Mouse (Mus musculus) T-helper 1 cell (primary cell): ENCODE results near the gene Zc3hc1.

ENCODE experiments used
- in situ Hi-C: fragments of 300-600 bp; cut with MboI, MseI; formaldehyde crosslinking; loops from one replicate; pipeline ENCODE4 v1.15.1; 2025; ENCODE audit warnings: high pct_unique_total_duplicates

Zc3hc1 gene

DNA sequence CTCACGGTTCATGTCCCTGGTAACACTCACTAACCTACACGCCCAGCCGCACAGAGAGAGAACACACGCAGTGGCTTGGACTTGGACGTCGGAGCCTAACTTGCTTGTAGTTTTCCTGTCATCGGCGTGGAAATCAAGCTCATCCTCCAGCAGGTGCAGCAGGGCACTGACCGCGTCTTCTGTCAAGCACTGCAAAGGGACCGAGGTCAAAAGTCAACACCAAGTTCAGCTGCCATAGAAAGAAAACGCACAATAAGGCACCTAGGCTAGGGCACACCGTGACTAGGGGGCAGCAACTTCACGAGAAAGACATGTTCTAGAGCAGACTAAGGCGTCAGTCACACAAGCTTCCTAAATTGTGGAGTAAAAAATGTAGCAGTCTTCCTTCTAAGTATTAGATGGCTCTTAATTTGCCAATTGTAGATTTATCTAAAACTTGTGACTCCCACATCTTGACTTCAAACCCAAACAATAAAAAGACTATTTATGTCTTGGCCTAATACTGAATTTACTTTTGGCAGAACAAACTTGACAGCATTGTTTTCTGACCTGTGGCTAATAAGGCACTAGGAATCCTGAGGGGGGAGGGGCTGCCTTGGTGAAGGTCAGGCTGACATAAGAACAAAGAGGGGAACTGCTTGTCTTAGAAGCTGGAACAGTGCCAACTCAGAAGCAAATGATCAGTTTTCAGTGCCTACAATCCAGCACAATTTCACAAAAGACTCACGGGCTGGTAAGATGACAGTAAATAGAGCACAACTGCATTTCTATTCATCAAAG lies 15.9 kb downstream of the Zc3hc1 start:
- in situ Hi-C loops, result no loop called here

GRCm38 (mm10) chr6:30372627-30373369 lies 18.0 kb downstream of the Zc3hc1 start:
- in situ Hi-C loops, result no loop called here

GRCm38 (mm10) chr6:30369291-30369690 lies 21.5 kb downstream of the Zc3hc1 start:
- in situ Hi-C loops, result no loop called here

DNA sequence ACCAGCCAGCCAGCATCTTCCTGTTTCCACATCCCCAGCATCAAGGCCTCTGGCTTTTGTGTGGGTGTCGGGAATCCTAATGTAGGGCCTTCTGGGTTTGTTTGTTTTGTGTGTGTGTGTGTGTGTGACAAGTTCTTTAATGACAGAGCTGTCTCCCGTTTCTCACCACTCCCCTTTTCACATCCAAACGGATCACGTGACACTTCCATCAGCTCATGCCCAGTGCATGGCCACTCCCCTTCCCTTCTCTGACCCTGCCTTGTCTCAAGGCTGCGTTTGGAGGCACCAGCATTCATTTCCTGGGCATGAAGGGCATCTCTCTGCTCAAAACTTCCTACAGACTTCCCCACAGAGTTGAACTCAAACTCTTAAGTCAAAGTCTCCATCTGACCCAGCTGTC lies 27.0 kb downstream of the Zc3hc1 start:
- in situ Hi-C loops, result no loop called here

DNA sequence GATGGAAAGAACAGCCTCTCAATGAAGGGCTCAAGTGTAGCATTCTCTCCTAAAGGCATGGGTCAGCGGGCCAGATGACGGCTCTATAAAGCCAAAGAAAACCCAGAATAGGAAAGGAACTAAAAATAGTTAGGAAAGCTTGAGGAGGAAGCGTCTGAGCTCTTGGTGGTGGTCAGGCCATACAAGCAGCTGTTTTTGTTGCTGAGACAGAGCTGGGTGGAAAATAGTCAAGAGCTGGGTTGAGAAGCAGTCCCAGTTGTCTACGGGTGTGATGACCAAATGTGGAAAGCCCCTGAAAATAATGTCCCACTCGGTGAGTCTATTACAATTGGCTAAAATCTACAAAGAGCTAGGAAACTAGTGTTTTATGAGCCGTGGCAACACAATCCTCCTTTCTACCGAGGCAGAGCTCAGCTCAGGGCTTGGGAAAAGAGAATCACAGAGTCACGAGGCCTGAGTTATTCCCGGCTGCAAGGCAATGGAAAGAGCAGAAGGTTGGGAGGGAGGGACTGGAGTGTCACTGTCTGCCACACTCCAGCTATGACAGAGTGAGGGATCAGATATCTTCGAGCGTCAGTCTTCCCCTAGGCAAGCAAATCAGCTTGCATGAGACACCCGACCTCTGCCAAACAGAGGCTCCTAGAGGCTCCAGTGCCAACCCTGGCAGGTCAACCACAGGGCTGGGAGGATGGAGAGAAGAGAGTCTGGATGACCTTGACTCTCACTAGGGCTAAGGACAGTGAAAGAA lies 30.9 kb downstream of the Zc3hc1 start:
- in situ Hi-C loops, result no loop called here

DNA sequence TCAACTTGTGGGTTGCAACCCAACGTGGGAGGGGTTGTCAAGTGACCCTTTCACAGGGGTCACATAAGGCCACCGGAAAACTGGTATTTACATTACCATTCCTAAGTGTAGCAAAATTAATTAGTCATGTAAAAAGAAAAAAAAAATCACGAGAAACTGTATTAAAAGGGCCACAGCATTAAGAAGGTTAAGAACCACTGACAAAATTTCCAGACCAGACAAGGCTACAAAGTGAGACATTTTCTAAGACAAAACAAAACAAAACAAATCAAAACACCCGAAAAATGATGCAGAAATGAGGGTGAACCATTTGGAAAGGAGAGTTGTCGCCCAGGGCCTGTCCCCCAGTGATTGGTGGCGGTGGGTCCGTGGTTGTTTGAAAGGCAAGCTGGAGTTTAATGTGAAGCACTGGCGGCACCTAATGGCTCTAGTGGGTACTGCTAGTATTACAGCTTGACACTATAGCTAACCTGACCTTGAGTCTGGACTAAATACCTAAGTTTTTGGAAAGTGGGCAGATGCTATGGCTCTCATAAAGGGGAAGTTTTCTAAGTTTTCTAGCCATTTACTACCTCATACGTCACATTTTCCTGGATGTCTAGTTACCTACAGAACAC lies 33.2 kb downstream of the Zc3hc1 start:
- in situ Hi-C loops, result no loop called here

DNA sequence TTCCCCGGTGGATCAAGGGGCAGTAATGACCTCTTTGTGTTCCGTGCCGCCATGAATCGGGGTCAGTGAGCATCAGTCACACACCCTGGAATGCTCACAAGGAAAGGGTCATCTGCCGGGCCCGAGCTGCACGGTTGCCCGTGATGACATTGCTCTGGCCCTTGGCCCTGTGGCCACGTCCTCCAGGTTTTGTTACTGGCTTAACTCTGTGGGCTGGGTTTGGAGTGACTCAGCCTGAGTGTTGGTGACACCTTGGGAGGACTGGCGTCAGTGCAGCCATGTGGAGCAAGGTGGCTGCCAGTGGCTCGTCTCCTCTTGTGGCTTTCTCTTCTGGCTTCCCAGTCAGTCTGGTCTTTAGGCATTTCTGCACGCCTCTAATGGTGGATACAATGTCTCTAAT lies 34.1 kb downstream of the Zc3hc1 start:
- in situ Hi-C loops, result no loop called here

DNA sequence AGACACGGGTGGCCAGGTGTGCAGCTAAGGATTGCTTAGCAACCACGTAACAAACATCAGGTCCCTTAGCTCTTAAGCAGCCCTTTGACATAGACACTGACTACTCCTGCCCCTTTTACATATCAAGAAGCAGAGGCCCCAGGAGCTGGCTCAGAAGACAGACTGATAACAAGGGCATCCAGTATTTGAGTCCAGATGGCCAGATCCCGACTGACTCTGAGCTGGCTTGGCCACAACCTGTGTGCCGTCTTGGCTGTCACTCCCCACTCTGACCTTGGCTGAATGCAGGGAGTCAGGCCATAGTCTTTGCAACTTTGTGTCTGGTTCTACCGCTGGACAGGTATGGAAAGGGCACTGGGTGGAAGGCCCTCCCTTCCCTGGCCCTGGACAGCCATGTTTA lies 34.7 kb downstream of the Zc3hc1 start:
- in situ Hi-C loops, result no loop called here

- in situ Hi-C loops, result no loop called here
Measured at GRCm38 (mm10) chr6:30355701-30356100, 35.1 kb downstream of the Zc3hc1 start.

- in situ Hi-C loops, result no loop called here
Measured at GRCm38 (mm10) chr6:30354760-30355159, 36.1 kb downstream of the Zc3hc1 start.

DNA sequence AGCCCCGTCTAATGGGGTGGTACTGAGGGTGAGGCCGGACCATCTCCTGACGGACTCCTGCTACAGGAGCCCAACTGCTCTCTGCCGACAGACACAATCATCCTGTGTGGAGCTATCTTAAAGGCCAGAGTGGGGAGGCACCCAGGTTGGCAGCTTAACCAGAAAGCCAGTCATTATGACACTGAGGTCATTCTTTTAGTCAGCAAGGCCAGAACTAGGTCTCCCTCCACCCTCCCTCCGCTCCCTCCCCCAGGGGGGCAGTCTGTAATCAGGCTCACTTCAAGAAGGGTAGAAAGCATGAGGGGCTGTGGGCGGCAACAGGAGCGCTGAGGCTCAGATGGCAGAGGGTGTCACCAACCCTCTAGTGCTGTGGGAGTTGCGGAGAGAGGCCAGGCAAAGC lies 37.2 kb downstream of the Zc3hc1 start:
- in situ Hi-C loops, result no loop called here

GRCm38 (mm10) chr6:30352762-30353161 lies 38.1 kb downstream of the Zc3hc1 start:
- in situ Hi-C loops, result no loop called here

DNA sequence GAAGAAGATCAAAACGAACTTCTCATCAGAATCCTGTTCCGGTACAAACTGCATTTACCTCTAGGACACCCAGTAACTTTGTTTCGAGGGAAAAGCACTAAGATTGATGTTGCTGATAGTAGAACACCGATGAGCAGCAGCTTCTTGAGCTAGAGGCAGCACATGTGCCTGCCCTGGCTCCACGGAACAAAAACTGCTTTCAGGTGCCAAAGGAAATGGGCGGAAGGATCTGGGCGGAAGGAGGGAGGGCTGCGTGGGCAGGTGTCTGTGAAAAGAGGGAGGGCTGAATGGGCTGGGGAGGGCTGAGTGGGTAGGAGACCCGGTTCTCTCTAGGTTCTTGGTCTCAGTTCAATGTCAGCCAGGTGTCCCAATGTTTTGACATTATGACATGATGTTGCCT lies 39.5 kb downstream of the Zc3hc1 start:
- in situ Hi-C loops, result no loop called here

- in situ Hi-C loops, result no loop called here
Measured at GRCm38 (mm10) chr6:30347288-30347801, 43.5 kb downstream of the Zc3hc1 start.

GRCm38 (mm10) chr6:30346737-30347136 lies 44.1 kb downstream of the Zc3hc1 start:
- in situ Hi-C loops, result no loop called here

- in situ Hi-C loops, result no loop called here
Measured at GRCm38 (mm10) chr6:30344032-30344431, 46.8 kb downstream of the Zc3hc1 start.

DNA sequence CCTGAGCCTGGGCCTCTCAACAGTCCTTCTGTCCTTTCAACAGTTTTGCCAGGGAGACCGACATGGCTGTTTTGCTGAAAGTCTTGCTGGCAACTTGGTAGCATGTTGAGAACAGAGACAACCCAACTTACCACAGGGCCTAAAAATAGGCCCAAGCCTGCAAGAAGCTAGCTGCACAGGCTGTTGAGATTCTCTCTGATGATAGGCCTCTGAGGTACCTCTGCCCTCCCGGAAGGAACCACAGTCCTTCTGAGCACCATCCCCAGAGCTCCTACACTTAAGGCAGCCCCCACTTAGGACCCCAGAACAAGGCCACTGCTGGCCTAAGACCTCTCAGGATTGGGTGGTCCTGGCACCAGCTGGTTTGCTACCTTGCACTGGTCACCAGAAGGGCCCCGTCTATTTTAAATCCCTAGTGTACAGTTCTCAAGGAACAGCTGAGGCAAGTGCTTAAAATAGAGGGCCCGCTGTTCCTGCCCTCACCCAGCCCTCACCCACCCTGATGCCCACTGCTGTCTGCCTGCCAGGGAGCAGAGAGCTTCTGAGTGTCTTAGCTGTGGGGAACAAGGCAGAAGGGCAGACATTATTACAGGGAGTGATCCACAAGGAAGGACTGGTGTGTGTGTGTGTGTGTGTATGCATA lies 50.5 kb downstream of the Zc3hc1 start:
- in situ Hi-C loops, result no loop called here

DNA sequence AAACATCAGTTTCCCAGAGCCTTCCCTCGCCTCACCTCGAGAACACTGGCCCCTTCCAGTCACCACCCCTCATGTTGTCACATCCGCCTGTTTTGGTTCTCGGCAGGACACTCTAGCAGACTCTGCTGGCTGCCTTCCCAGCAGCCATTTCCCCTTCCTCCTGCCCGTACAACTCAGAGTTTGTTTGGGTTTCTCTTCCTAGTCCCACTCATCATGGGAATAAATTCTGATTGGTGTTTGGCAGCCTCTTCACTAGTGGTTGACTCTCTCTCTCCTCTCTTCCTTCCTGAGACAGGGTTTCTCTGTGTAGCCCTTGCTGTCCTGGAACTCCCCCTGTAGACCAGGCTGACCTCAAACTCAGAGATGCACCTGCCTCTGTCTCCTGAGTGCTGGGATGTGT lies 53.9 kb downstream of the Zc3hc1 start:
- in situ Hi-C loops, result no loop called here

DNA sequence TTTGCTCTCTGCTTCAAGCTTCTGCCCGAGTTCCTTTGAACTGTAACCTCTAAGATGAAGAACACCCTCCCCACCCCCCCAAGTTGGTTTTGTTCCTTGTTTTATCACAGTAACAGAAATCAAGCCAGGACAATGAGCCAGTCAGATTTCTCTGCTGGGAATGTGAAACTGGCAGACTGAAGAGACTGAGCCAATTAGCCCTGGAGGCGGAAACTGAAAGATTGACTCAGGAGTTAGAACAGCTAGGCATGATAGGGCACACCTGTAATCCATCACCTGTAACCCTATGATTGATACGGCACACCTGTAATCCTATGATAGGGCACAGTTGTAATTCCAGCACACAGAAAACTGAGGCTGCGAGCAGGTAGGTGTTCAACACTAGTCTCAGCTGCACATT lies 58.6 kb downstream of the Zc3hc1 start:
- in situ Hi-C loops, result no loop called here

GRCm38 (mm10) chr6:30330706-30331105 lies 60.1 kb downstream of the Zc3hc1 start:
- in situ Hi-C loops, result no loop called here

- in situ Hi-C loops, result no loop called here
Measured at GRCm38 (mm10) chr6:30325932-30326501, 64.8 kb downstream of the Zc3hc1 start.
